Mouse (Mus musculus): ENCODE measurements around the gene Cenpx. TPM values are rescaled to one million over a fixed set of nuclear protein-coding genes. Genes with fewer than 3 reads are reported as not detected.
"Not testable (repeated sequence)": the region's sequence is repeated elsewhere in the genome, so short reads cannot be mapped to it uniquely, and the experiment has no call there.

Gene Cenpx
- polyA plus RNA-seq (2014; fragmentation: Nextera tagmentation; extraction: Ambion mirVana) = 114 and 129 TPM in 2 replicates

DNA sequence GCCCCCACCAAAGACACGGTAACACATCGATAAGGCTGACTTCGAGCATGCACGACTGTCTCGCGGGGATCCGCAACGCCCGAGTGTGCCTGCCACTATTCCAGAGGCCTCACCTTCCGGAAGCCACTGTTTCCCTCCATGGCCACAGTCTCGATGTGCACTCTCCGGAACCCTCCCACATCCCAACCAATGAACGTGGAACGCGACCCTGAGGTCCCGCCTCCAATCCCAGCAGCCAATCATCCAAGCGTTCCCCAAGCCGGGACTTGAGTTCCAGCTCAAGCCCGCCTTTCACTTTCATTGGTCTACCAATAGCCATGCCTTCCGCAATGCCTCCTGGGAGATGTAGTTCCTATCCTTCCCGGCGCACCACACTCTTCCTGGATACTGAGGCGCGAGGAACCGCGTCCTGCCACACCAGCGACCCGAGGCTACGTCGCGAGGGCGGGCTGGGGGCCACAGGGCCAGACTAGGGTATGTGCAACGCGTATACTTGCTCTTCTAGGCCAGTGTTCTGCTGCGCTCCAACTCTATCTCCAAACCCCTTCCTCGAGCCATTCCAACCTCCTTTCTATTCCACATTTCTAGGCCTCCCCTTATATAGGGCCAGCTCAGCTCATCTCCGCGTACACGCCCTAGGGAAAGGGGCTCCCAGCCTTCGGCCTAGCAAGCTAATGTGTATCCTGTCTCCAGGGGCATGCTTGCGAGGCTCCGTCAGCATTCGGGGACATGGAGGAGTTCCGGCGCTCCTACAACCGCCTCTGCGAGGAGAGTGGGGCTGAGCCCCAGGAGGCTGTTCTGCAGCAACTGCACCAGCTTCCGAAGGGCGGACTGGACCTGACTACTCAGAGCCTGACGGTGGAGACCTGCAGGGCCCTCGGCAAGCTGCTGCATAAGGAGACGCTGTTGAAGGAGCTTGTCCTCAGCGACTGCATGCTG lies at the start of gene Cenpx, which contains the start of gene Lrrc45:
Cenpx (minus strand) TSS at position 159 of the 939 bp plus-strand sequence.
Lrrc45 (plus strand) TSS at position 346 of the 939 bp plus-strand sequence.
- Histone ChIP-seq H3K9me3 (replicated peaks; ENCODE audit: control insufficient read depth, low read length) (no peaks in the 10 kb centered on the region), H3K27ac (ENCODE audit: low read depth, low read length) (peak within 1 kb of the TSS; percentile 76), H3K9ac (ENCODE audit: low read depth, low read length) (peak within 1 kb of the TSS; percentile 82), H3K27me3 (ENCODE audit: control insufficient read depth, insufficient read depth, low read length) (no peaks in the 10 kb centered on the region), H3K36me3 (ENCODE audit: control insufficient read depth, insufficient read depth, low read length) (peaks cover 15% of the 10 kb centered on the region), H3K4me3 (ENCODE audit: low read depth, low read length) (peak within 1 kb of the TSS; percentile 55), H3K4me2 (peak within 1 kb of the TSS; percentile 100), H3K4me1 (ENCODE audit: control insufficient read depth, insufficient read depth, low read length) (peaks cover 13% of the 10 kb centered on the region)
- peak; percentile 89 for ATAC-seq (replicated peaks; ENCODE audit: insufficient number of reproducible peaks, low FRiP score, low TSS enrichment)
- 4% methylated on average over 53 of the region's 53 CpGs for WGBS (ENCODE audit: insufficient replicate concordance)

DNA sequence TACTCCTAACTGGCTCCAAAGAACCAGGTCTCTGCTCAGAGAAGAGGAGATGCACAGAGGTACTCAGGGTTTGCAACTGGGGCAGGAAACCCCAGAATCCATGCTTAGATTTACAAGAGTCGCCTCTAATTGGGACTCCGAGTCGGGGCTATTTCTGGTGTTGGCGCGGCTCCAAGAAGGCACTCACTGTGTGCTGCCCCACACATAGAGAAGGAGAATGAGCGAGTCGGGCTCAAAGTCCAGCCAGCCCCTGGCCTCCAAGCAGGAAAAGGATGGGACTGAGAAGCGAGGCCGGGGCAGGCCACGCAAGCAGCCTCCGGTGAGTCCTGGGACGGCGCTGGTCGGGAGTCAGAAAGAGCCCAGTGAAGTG lies 49.1 kb upstream of the Cenpx start, which contains the start of gene Hmga1b:
Hmga1b (plus strand) TSS at position 123 of the 370 bp plus-strand sequence.
- peaks cover 12% of the 10 kb centered on the region for H3K9me3 ChIP-seq (replicated peaks; ENCODE audit: control insufficient read depth, low read length)
- not testable (repeated sequence) for H3K9ac ChIP-seq (ENCODE audit: low read depth, low read length); H3K4me1 ChIP-seq (ENCODE audit: control insufficient read depth, insufficient read depth, low read length); H3K4me3 ChIP-seq (ENCODE audit: low read depth, low read length); H3K27ac ChIP-seq (ENCODE audit: low read depth, low read length); H3K36me3 ChIP-seq (ENCODE audit: control insufficient read depth, insufficient read depth, low read length); ATAC-seq (replicated peaks; ENCODE audit: insufficient number of reproducible peaks, low FRiP score, low TSS enrichment)
- WGBS (ENCODE audit: insufficient replicate concordance) = 13% methylated on average over 14 of the region's 14 CpGs
- peaks cover 25% of the 10 kb centered on the region for H3K27me3 ChIP-seq (ENCODE audit: control insufficient read depth, insufficient read depth, low read length)
- peak within 1 kb of the TSS; percentile 49 for H3K4me2 ChIP-seq

DNA sequence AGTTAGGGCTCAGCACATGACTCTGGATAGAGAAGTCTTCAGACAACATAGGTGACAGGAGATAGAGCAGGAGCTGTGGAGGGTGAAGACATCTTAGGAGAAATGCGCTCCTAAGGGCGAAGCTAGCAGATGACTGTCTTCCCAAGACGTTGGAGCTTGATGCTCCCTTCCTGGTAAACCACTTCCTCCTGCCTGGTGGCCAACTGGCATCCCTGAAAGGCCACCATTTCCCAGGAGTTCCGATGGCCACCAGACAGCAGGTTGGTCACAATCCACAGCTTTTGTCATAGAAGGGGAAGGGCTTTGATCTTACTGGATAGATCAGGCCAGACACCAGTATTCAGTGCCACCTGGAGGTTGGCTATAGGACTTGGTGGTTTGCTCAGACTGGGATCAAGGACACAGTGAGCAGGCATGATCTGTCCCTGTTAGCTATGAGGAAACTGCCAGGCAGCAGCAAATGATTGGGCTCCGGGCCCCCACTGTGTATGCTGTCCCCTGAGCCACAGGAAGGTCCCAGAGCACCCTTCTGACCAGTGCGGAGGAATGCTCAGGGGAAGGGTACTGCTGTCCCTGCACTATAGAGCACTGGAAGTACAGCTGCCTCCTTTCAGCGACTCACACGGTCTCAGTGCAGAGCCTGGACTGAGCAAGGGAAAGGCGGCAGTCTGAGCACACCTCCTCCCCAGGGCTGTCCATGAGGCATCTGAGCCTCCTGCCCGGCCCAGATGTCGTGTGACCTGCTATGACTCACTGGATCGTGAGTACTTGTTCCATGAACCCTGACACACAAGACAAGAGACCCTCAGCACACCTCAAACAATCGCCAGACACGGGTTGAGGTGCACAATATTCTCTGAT lies 48.5 kb upstream of the Cenpx start:
- H3K4me3 ChIP-seq (ENCODE audit: low read depth, low read length) = no peak overlapping the region
- no peak overlapping the region for H3K9ac ChIP-seq (ENCODE audit: low read depth, low read length)
- peaks cover 12% of the 10 kb centered on the region for H3K9me3 ChIP-seq (replicated peaks; ENCODE audit: control insufficient read depth, low read length)
- H3K4me2 ChIP-seq = peak overlapping the region; percentile 49
- H3K36me3 ChIP-seq (ENCODE audit: control insufficient read depth, insufficient read depth, low read length) = no peaks in the 10 kb centered on the region
- peaks cover 6% of the 10 kb centered on the region for H3K4me1 ChIP-seq (ENCODE audit: control insufficient read depth, insufficient read depth, low read length)
- WGBS (ENCODE audit: insufficient replicate concordance) = 57% methylated on average over 14 of the region's 14 CpGs
- peaks cover 25% of the 10 kb centered on the region for H3K27me3 ChIP-seq (ENCODE audit: control insufficient read depth, insufficient read depth, low read length)
- no peak for ATAC-seq (replicated peaks; ENCODE audit: insufficient number of reproducible peaks, low FRiP score, low TSS enrichment)
- no peak overlapping the region for H3K27ac ChIP-seq (ENCODE audit: low read depth, low read length)

DNA sequence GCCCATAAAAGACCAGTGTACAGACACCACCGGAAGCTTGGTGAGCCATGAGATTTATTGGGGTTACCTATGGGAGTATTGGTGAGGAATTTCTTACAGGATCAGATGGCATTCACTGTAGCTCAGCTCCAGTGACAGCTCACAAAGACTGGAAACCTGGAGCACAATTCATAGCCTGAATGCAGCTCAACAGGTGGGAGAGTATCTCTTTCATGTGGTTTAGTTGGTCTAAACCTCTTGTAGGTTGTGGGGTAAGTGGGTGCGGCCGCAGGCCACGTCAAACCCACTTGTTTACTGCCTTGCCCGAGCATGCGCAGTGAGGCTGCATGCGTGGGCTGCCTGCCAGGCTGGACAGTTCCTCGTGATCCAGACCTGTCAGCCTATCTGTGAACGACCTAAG lies 46.7 kb upstream of the Cenpx start:
- Histone ChIP-seq H3K4me1 (ENCODE audit: control insufficient read depth, insufficient read depth, low read length) (peaks cover 6% of the 10 kb centered on the region), H3K4me3 (ENCODE audit: low read depth, low read length) (no peak overlapping the region), H3K27ac (ENCODE audit: low read depth, low read length) (no peak overlapping the region), H3K9me3 (replicated peaks; ENCODE audit: control insufficient read depth, low read length) (peaks cover 12% of the 10 kb centered on the region), H3K4me2 (no peak overlapping the region), H3K36me3 (ENCODE audit: control insufficient read depth, insufficient read depth, low read length) (no peaks in the 10 kb centered on the region), H3K9ac (ENCODE audit: low read depth, low read length) (no peak overlapping the region), H3K27me3 (ENCODE audit: control insufficient read depth, insufficient read depth, low read length) (peaks cover 16% of the 10 kb centered on the region)
- no peak for ATAC-seq (replicated peaks; ENCODE audit: insufficient number of reproducible peaks, low FRiP score, low TSS enrichment)
- WGBS (ENCODE audit: insufficient replicate concordance) = 86% methylated on average over 9 of the region's 9 CpGs

DNA sequence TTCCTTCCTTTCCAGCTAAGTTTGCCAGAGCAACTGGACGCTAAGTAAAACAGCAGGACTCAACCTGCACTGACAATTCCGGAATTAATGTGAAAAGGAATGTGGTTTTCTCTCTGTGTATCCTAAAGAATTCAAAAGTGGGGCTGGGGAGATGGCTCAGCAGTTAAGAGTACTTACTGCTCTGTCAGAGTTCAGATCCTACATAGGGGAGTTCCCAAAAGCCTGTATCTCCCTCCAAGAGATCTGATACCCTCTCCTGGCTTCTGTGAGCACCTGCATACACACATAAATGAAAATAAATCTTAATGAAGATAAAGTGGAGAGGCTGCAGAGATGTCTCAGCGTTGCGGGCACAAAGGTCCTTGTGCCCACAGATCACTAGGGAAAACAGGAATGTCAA lies 38.1 kb upstream of the Cenpx start:
- WGBS (ENCODE audit: insufficient replicate concordance) = 66% methylated on average over 4 of the region's 4 CpGs

DNA sequence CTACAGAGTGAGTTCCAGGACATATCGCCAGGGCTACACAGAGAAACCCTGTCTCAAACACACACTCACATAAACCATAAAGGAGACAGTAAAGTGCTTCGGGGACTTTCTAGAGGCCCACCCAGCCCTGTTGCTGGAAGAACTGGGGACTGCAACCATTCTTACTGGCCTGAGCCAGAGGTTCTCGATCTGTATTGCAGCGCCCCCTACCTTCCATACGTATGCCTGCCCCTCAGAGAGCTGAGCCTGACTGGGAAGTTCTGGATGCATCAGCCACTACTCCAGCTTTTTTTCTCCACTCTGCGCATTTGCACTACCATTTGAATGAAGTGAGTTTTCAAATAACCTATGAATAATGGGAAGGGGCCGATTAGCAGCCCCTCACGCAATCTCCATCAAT lies 35.9 kb upstream of the Cenpx start:
- WGBS (ENCODE audit: insufficient replicate concordance) = 52% methylated on average over 8 of the region's 8 CpGs
- ATAC-seq (replicated peaks; ENCODE audit: insufficient number of reproducible peaks, low FRiP score, low TSS enrichment) = no peak
- Histone ChIP-seq H3K27ac (ENCODE audit: low read depth, low read length) (no peak overlapping the region), H3K4me1 (ENCODE audit: control insufficient read depth, insufficient read depth, low read length) (no peaks in the 10 kb centered on the region), H3K9me3 (replicated peaks; ENCODE audit: control insufficient read depth, low read length) (no peaks in the 10 kb centered on the region), H3K36me3 (ENCODE audit: control insufficient read depth, insufficient read depth, low read length) (no peaks in the 10 kb centered on the region), H3K27me3 (ENCODE audit: control insufficient read depth, insufficient read depth, low read length) (no peaks in the 10 kb centered on the region), H3K4me3 (ENCODE audit: low read depth, low read length) (no peak overlapping the region), H3K4me2 (no peak overlapping the region), H3K9ac (ENCODE audit: low read depth, low read length) (no peak overlapping the region)

More for the DNA sequence above, 38.1 kb upstream of the Cenpx start:
- no peaks in the 10 kb centered on the region for H3K36me3 ChIP-seq (ENCODE audit: control insufficient read depth, insufficient read depth, low read length)
- no peak overlapping the region for H3K4me2 ChIP-seq
- H3K9ac ChIP-seq (ENCODE audit: low read depth, low read length) = no peak overlapping the region
- no peaks in the 10 kb centered on the region for H3K4me1 ChIP-seq (ENCODE audit: control insufficient read depth, insufficient read depth, low read length)
- no peaks in the 10 kb centered on the region for H3K27me3 ChIP-seq (ENCODE audit: control insufficient read depth, insufficient read depth, low read length)
- H3K27ac ChIP-seq (ENCODE audit: low read depth, low read length) = no peak overlapping the region
- no peak for ATAC-seq (replicated peaks; ENCODE audit: insufficient number of reproducible peaks, low FRiP score, low TSS enrichment)
- no peak overlapping the region for H3K4me3 ChIP-seq (ENCODE audit: low read depth, low read length)
- H3K9me3 ChIP-seq (replicated peaks; ENCODE audit: control insufficient read depth, low read length) = no peaks in the 10 kb centered on the region

DNA sequence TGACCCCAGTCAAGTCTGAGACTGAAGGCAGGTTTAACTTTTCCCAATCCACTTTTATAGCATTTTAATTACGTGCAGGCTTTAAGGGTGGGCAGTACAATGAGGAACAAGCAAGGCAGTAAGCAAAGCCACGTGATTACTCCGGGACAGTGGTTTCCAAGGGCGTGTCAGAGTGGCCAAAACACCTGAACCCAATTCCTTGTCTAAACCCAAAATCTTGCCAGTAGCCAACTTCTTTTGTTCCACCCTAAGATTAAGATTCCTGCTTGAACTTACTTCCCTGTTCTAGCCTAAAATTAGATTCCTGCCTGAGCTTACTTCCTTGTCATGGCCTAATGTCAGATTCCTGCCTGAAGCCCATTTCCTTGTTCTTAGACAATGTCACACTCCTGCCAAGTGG lies 34.4 kb upstream of the Cenpx start:
- H3K36me3 ChIP-seq (ENCODE audit: control insufficient read depth, insufficient read depth, low read length) = no peaks in the 10 kb centered on the region
- H3K27me3 ChIP-seq (ENCODE audit: control insufficient read depth, insufficient read depth, low read length) = no peaks in the 10 kb centered on the region
- no peak overlapping the region for H3K9ac ChIP-seq (ENCODE audit: low read depth, low read length)
- 74% methylated on average over 4 of the region's 4 CpGs for WGBS (ENCODE audit: insufficient replicate concordance)
- H3K4me3 ChIP-seq (ENCODE audit: low read depth, low read length) = no peak overlapping the region
- no peaks in the 10 kb centered on the region for H3K9me3 ChIP-seq (replicated peaks; ENCODE audit: control insufficient read depth, low read length)
- no peak for ATAC-seq (replicated peaks; ENCODE audit: insufficient number of reproducible peaks, low FRiP score, low TSS enrichment)
- no peak overlapping the region for H3K4me2 ChIP-seq
- no peaks in the 10 kb centered on the region for H3K4me1 ChIP-seq (ENCODE audit: control insufficient read depth, insufficient read depth, low read length)
- H3K27ac ChIP-seq (ENCODE audit: low read depth, low read length) = no peak overlapping the region

DNA sequence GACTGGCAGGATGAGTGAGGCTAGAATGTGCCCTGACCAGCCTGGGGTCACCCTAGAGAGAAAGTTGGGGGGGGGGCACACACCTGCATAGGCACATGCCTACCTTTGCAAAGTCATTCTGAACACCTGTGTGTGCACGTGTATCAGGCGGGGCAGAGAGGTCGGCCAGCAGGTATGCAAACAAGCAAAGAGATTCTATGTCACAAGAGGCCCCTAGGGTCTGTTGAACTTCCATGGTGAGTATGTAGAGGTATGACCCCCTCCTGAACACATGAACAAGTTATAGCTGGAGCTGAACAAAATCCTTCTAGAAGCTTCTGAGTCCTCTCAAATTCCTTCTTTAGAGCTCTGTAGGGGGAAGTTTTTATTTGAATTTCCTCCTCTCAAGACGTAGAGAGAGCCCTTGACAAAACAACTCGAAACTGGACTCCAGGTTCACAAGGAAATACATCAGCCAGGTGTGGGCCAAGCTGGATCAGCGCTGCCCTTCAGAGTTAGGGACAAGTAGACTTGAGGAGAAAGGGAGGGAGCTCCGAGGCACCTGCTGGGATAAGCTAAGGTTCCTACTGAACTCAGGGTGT lies 30.7 kb upstream of the Cenpx start:
- Histone ChIP-seq H3K9ac (ENCODE audit: low read depth, low read length) (no peak overlapping the region), H3K36me3 (ENCODE audit: control insufficient read depth, insufficient read depth, low read length) (no peaks in the 10 kb centered on the region), H3K9me3 (replicated peaks; ENCODE audit: control insufficient read depth, low read length) (no peaks in the 10 kb centered on the region), H3K4me1 (ENCODE audit: control insufficient read depth, insufficient read depth, low read length) (no peaks in the 10 kb centered on the region), H3K27me3 (ENCODE audit: control insufficient read depth, insufficient read depth, low read length) (no peaks in the 10 kb centered on the region), H3K27ac (ENCODE audit: low read depth, low read length) (no peak overlapping the region), H3K4me2 (no peak overlapping the region), H3K4me3 (ENCODE audit: low read depth, low read length) (no peak overlapping the region)
- 74% methylated on average over 7 of the region's 7 CpGs for WGBS (ENCODE audit: insufficient replicate concordance)
- no peak for ATAC-seq (replicated peaks; ENCODE audit: insufficient number of reproducible peaks, low FRiP score, low TSS enrichment)
